Mouse (Mus musculus) hematopoietic stem cell, adult 5-6 weeks (primary cell): ENCODE data around the gene 1300017J02Rik. TPM values are rescaled to one million over a fixed set of nuclear protein-coding genes. Genes with fewer than 3 reads are reported as not detected.

Source experiments
- ATAC-seq, 2 experiments: fragments of 125-278 bp in 1 of 2; replicated peaks in 1 of 2; 2 replicates each; pipeline ENCODE4 v1.8.0; 2016 to 2017; ENCODE audit warnings: inconsistent platforms in 2 of 2, mild to moderate bottlenecking in 2 of 2, moderate number of reproducible peaks in 2 of 2, low read depth in 1 of 2, moderate TSS enrichment in 1 of 2; ENCODE audit not compliant: low FRiP score in 2 of 2, poor library complexity in 2 of 2, severe bottlenecking in 2 of 2, insufficient read depth in 1 of 2, low TSS enrichment in 1 of 2
- total RNA-seq: library from RNA; stranded (forward); fragments of 172-1452, 232-1000 nt; gene quantifications from 2 replicates; pipeline ENCODE4 v1.2.3, GENCODE M21; 2017

The 1300017J02Rik gene
- total RNA-seq, 1 experiment from 2014 or later: 1.8 TPM

- peak; percentile 76 to 81 for ATAC-seq
Observed at GRCm38 (mm10) chr9:103230151-103230951, 74.5 kb downstream of the 1300017J02Rik start, which contains the start of the genes Gm20425 and Trf. TSS of gene Gm20425 (minus strand) at chr9:103230307. TSS of gene Trf (minus strand) at chr9:103230444.

GRCm38 (mm10) chr9:103229037-103229867 lies 75.6 kb downstream of the 1300017J02Rik start:
- ATAC-seq: no peak

- ATAC-seq: no peak
Observed at GRCm38 (mm10) chr9:103228370-103229003, 76.4 kb downstream of the 1300017J02Rik start.

- ATAC-seq: no peak
Observed at GRCm38 (mm10) chr9:103227760-103228159, 77.1 kb downstream of the 1300017J02Rik start.

- no peak for ATAC-seq
Observed at GRCm38 (mm10) chr9:103226806-103227205, 78.1 kb downstream of the 1300017J02Rik start.

- ATAC-seq: peak; percentile 40 to 61; a peak in 3 of 4 replicates
Observed at GRCm38 (mm10) chr9:103225464-103225863, 79.4 kb downstream of the 1300017J02Rik start.

- ATAC-seq: no peak
Observed at GRCm38 (mm10) chr9:103224721-103225120, 80.2 kb downstream of the 1300017J02Rik start.

- ATAC-seq: no peak
Observed at GRCm38 (mm10) chr9:103214281-103214680, 90.6 kb downstream of the 1300017J02Rik start.

- ATAC-seq: no peak
Observed at GRCm38 (mm10) chr9:103213631-103214030, 91.3 kb downstream of the 1300017J02Rik start.

GRCm38 (mm10) chr9:103212654-103213420 lies 92.0 kb downstream of the 1300017J02Rik start:
- ATAC-seq: no peak

- no peak for ATAC-seq
Observed at GRCm38 (mm10) chr9:103208802-103209423, 96.0 kb downstream of the 1300017J02Rik start.

GRCm38 (mm10) chr9:103207846-103208245 lies 97.0 kb downstream of the 1300017J02Rik start:
- ATAC-seq: peak; percentile 98

- no peak for ATAC-seq
Observed at GRCm38 (mm10) chr9:103205786-103206185, 99.1 kb downstream of the 1300017J02Rik start.

GRCm38 (mm10) chr9:103201561-103202260 lies 103.2 kb downstream of the 1300017J02Rik start, which contains the start of gene Srprb:
TSS of gene Srprb (minus strand) at chr9:103202137.
- ATAC-seq: peak; percentile 98 to 99
